Mouse (Mus musculus): ENCODE results near the gene Olfr944. TPM values are rescaled to one million over a fixed set of nuclear protein-coding genes. Genes with fewer than 3 reads are reported as not detected.

The Olfr944 gene
- not detected for polyA plus RNA-seq (2014; fragmentation: Illumina TruSeq; extraction: RNeasy Lipid Tissue Mini Kit (QIAGEN cat#74804); ENCODE audit: insufficient read depth, low read depth, low replicate concordance)

DNA sequence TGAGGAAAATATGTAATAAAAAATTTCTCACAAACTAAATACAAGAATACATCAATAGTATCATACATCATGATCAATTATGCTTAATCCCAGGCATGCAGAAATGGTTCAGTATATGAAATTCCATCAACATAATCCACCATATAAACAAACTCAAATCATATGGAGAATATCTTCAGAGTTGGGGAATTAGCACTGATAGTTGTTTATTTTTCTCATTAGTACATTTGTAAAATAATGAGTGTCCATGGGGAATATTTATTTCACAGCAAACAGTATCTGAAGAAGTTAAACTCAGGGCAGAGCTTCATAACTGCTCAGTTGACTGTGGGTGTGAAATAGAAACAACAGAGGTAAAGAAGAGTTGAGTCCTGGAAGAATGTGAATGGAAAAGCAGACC, at the start of gene Olfr944:
Gene Olfr944, plus strand, starts transcription at position 301 of the 400 bp plus-strand sequence.

GRCm38 (mm10) chr9:39166004-39166403, 35.7 kb upstream of the Olfr944 start, which contains the start of gene Olfr943:
Gene Olfr943 (plus strand): TSS chr9:39166304.

GRCm38 (mm10) chr9:39249894-39250293, 48.2 kb downstream of the Olfr944 start, which contains the start of gene Olfr1537:
Gene Olfr1537 (minus strand): TSS chr9:39249994.

Other genes with a start within 250 kb of the Olfr944 start
- not detected for gene Olfr933, start 229.6 kb upstream of the Olfr944 start, polyA plus RNA-seq (2014; fragmentation: Illumina TruSeq; extraction: RNeasy Lipid Tissue Mini Kit (QIAGEN cat#74804); ENCODE audit: insufficient read depth, low read depth, low replicate concordance)
- not detected for gene Olfr934, start 213.6 kb upstream of the Olfr944 start, polyA plus RNA-seq (2014; fragmentation: Illumina TruSeq; extraction: RNeasy Lipid Tissue Mini Kit (QIAGEN cat#74804); ENCODE audit: insufficient read depth, low read depth, low replicate concordance)
- not detected for gene Olfr935, start 202.2 kb upstream of the Olfr944 start, polyA plus RNA-seq (2014; fragmentation: Illumina TruSeq; extraction: RNeasy Lipid Tissue Mini Kit (QIAGEN cat#74804); ENCODE audit: insufficient read depth, low read depth, low replicate concordance)
- gene Olfr146, start 178.5 kb upstream of the Olfr944 start, polyA plus RNA-seq (2014; fragmentation: Illumina TruSeq; extraction: RNeasy Lipid Tissue Mini Kit (QIAGEN cat#74804); ENCODE audit: insufficient read depth, low read depth, low replicate concordance): not detected
- not detected for gene Olfr937, start 137.0 kb upstream of the Olfr944 start, polyA plus RNA-seq (2014; fragmentation: Illumina TruSeq; extraction: RNeasy Lipid Tissue Mini Kit (QIAGEN cat#74804); ENCODE audit: insufficient read depth, low read depth, low replicate concordance)
- not detected for gene Olfr938, start 123.0 kb upstream of the Olfr944 start, polyA plus RNA-seq (2014; fragmentation: Illumina TruSeq; extraction: RNeasy Lipid Tissue Mini Kit (QIAGEN cat#74804); ENCODE audit: insufficient read depth, low read depth, low replicate concordance)
- not detected for gene Olfr27, start 73.8 kb upstream of the Olfr944 start, polyA plus RNA-seq (2014; fragmentation: Illumina TruSeq; extraction: RNeasy Lipid Tissue Mini Kit (QIAGEN cat#74804); ENCODE audit: insufficient read depth, low read depth, low replicate concordance)
- gene Olfr943, start 35.6 kb upstream of the Olfr944 start, polyA plus RNA-seq (2014; fragmentation: Illumina TruSeq; extraction: RNeasy Lipid Tissue Mini Kit (QIAGEN cat#74804); ENCODE audit: insufficient read depth, low read depth, low replicate concordance): not detected
- not detected for gene Olfr1537, start 48.1 kb downstream of the Olfr944 start, polyA plus RNA-seq (2014; fragmentation: Illumina TruSeq; extraction: RNeasy Lipid Tissue Mini Kit (QIAGEN cat#74804); ENCODE audit: insufficient read depth, low read depth, low replicate concordance)
- gene Olfr945, start 74.9 kb downstream of the Olfr944 start, polyA plus RNA-seq (2014; fragmentation: Illumina TruSeq; extraction: RNeasy Lipid Tissue Mini Kit (QIAGEN cat#74804); ENCODE audit: insufficient read depth, low read depth, low replicate concordance): not detected
- not detected for gene Olfr948, start 124.1 kb downstream of the Olfr944 start, polyA plus RNA-seq (2014; fragmentation: Illumina TruSeq; extraction: RNeasy Lipid Tissue Mini Kit (QIAGEN cat#74804); ENCODE audit: insufficient read depth, low read depth, low replicate concordance)
- gene Olfr951, start 185.5 kb downstream of the Olfr944 start, polyA plus RNA-seq (2014; fragmentation: Illumina TruSeq; extraction: RNeasy Lipid Tissue Mini Kit (QIAGEN cat#74804); ENCODE audit: insufficient read depth, low read depth, low replicate concordance): not detected
- gene Olfr952, start 225.2 kb downstream of the Olfr944 start, polyA plus RNA-seq (2014; fragmentation: Illumina TruSeq; extraction: RNeasy Lipid Tissue Mini Kit (QIAGEN cat#74804); ENCODE audit: insufficient read depth, low read depth, low replicate concordance): not detected

All from lung, adult 10 weeks (tissue).